Mouse (Mus musculus): ENCODE measurements at regions not wholly inside any gene's neighbourhood (a gene's known extent, or its start where the extent isn't known, plus 50 kb on each side); places are given as distances from the start of the nearest gene placed in this dataset.
"Not testable (repeated sequence)": the region's sequence is repeated elsewhere in the genome, so short reads cannot be mapped to it uniquely, and the experiment has no call there.

- DNase-seq (ENCODE audit: low spot score in 2 of 2) = no peak
Observed at GRCm38 (mm10) chr13:5367058-5367797, 494.1 kb upstream of the Klf6 start.

GRCm38 (mm10) chr13:5370007-5370406 lies 491.3 kb upstream of the Klf6 start:
- DNase-seq (ENCODE audit: low spot score in 2 of 2) = no peak

DNA sequence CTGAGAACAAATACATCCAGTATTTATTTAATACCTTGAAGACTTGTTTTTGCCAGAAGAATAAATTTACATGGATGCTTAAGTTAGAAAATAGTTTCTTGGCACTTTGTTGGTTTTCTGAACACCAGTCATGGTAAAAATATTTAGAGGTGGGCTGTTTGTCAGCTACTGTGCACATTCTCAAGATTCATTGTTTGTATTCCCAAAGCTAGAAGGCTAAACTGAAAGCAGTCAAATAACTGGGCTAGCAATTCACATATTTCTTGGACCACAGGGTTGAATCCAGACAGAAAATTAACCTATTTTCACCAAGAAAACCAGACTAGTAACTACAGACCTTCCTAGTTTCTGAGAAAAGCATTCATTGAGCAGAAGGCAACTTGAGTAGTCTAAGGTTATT lies 488.1 kb upstream of the Klf6 start:
- no peak for DNase-seq (ENCODE audit: low spot score in 2 of 2)

DNA sequence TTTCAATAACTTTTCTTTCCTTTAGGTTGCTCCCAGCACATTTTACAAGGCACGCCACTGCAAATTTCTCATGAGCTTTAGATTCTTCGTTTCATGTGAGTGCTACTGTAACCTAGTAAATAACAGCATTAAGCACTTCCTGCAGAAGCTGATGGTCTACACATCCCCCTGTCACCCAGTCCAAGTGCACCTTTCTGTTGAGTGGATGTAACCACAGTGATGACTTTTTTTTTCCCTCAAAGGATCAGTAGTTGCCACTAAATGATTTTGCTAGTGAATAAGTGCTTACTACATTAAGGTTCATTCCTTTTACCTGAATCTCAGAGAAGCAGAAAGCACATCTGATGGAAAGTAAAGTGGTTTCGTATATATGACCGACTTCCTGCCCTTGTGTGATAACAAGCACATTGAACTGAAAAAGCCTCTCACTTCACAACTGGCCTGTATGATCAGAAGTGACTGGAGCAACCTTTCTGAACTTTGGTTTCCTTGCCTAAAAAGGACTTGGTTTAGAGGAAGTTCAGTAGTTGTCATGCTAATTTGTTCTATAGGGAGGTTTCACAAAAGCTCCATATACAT lies 453.0 kb upstream of the Klf6 start:
- DNase-seq (ENCODE audit: low spot score in 2 of 2) = no peak

DNA sequence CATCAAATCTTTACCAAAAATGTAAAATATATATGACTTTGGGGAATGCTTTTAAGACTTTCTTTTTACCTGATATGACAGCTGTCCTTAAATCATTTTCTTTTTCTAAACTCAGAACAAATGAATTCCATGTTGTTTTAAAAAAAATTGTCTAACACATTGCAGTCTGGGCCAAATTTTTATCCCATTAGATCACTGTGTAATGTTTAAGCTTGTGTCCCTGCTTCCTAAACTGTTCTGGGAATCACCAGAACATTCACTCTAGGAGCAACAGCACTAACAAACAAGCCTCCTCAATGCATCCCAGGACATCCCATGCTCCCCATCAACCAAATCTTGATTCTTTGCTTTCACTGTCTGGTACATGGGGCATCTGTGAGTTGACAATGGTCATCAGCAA lies 449.2 kb upstream of the Klf6 start:
- DNase-seq (ENCODE audit: low spot score in 2 of 2) = no peak

DNA sequence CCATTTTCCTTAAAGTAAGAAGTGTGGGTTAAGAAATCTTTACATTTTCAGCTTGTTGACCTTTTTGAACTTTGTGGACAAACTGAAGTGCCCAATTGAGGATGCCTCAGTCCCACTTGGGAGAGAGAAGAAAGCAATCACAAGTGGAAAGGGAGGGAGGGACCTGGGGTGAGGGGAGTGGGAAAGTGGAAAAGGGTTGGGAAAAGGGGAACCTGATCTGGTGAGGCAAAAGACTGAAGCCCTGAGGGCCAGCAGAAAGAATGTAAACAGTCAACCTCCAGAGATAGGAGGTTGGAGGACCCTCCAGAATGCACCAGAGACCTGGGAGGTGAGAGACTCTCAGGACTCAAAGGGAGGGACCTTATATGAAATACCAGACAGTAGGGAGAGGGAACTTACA lies 448.3 kb upstream of the Klf6 start:
- DNase-seq (ENCODE audit: low spot score in 2 of 2) = not testable (repeated sequence)

DNA sequence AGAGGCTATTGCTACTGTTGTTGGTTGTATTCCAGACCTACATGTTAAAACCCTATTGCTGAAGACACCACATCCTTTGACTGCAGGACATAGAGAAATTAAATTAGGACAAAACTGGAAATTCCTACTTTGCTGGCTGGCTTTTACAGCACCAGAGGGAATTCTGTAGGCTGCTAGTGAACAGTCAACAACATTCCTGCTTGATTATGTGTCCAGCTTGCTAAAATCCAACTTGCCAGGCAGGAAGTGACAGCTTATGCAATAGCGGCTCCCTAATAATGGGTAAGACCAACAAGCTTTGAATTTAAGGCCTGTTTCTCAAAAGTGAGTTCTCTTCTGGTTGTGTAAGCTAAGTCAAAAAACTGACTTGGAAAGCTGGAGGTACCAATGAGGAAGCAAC lies 437.2 kb upstream of the Klf6 start:
- no peak for DNase-seq (ENCODE audit: low spot score in 2 of 2)

GRCm38 (mm10) chr13:5425491-5426232 lies 435.6 kb upstream of the Klf6 start:
- no peak for DNase-seq (ENCODE audit: low spot score in 2 of 2)

DNA sequence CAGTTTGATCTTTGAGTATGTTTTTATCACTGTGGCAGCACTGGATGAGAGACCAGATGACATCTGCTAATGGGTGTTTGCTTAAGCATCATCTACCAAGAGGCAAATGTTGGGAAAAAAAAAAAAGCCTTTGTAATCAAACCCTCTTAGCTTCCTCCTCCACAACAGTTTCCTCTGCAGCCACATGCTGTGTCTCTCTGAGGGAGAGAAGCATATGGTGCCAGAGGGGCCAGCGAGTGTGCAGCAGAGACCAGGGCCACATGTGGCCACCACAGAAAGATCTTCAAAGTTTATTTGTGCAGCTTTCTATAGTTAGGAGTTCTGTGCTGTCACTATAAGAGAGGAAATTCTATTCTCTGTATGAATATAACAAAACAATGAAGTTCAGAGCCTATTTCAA lies 427.6 kb upstream of the Klf6 start:
- no peak for DNase-seq (ENCODE audit: low spot score in 2 of 2)

GRCm38 (mm10) chr13:5435131-5435530 lies 426.2 kb upstream of the Klf6 start:
- no peak for DNase-seq (ENCODE audit: low spot score in 2 of 2)

GRCm38 (mm10) chr13:5436191-5436590 lies 425.1 kb upstream of the Klf6 start:
- no peak for DNase-seq (ENCODE audit: low spot score in 2 of 2)

DNA sequence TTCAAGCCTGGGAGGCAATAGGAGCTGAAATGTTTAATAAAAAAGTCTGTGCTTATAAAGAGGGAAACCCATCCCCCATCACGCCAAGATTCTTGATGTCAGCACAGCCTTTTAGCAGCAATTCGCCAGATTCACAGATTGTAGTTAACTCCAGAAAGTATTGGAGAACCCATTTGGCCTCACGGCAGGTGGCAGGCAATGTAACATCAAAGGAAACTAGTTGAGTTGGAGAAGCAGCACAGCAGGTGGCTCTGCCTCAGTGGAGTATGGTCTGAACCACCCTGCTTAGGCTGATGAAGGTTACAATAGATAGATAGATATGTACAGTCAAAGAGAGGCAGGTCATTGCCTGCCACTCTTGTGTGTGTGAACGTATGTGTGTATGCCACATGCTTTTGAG lies 420.8 kb upstream of the Klf6 start:
- DNase-seq (ENCODE audit: low spot score in 2 of 2) = no peak

DNA sequence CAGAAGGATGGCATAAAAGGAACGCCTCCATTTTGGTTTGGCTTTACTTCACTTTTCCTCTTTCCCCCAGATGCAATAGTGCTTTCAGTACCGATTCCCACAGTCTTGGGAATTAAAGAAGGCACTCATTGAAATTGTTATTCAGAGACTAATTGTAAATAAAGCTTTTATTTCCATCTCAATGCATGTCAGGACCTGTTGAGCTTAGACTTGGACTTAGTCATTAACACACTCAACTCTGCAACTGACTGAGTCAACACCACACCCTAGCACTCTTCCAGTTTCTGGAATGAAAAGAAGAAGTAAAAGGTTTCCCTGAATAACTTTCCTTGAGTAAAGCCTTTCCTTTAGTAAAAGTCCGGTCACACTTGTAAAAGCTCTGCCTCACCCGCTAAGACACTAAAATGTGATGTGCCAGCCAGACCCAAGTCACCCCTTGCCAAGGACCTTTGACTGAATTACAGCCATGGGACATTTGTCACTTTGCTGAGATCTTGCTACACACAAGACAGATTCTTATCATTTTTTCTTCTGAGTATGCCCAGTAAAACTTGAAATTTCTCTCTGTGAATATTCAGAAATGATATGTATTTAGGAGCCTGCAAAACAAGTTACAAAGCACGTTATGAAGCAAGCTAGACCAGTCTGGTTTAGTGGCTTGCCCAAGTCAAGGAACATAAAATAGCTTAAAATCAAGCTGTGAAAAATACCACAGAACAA lies 416.4 kb upstream of the Klf6 start:
- DNase-seq (ENCODE audit: low spot score in 2 of 2) = no peak

DNA sequence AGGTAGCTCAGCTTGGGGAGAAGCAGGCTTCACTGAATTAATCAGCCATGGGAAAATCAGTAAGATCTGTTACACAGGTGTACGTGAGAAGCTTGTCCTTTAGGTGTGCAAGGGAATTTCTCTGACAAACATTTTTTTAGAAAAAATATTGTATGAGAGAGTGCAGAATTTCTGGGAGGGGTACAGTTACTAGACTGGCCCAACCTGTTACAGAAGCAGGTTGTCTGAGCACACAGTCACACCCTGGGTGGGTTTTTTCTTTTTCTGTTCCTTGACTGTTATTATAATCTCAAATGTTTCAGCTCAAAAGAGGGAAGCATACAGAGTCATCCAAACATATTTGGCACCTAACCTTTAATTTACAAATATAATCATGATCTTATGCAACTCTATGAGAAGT lies 412.7 kb upstream of the Klf6 start:
- DNase-seq (ENCODE audit: low spot score in 2 of 2) = no peak

DNA sequence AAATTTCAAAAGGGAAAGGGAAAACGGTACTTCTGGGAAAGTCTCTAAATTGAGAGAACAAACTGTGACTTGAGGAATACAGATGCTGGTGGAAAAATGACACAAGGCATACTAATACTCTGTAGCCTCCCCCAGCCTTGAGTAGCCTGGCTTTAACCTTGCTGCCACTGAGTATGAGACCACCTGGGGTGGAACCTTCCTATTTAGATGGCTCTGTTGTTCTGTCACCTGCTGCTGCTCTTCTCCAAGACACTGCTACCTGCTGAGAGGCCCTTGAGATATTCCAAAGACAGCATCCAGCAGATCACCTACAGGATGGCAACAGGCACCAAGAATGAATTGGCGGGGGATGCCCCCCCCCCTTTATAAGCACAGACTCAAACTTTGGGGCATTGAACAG lies 380.5 kb upstream of the Klf6 start:
- DNase-seq (ENCODE audit: low spot score in 2 of 2) = no peak

DNA sequence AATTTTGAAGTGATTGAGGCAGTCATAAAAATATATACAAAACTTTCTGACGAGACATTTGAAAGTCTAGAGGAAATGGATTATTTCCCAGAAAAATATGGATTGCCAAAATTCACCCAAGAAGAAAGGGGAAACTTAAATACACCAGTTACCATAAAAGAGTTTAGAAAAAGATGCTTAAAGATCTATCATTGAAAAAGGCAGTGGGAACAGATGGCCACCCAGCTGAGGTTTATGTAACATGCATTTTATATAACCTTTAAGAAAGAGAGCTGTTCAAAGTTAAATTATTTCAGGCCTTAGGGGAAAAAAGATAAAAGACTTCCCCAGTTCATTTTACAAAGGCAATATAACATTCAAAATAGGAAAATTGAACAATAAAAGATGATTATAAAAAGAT lies 369.0 kb upstream of the Klf6 start:
- no peak for DNase-seq (ENCODE audit: low spot score in 2 of 2)

DNA sequence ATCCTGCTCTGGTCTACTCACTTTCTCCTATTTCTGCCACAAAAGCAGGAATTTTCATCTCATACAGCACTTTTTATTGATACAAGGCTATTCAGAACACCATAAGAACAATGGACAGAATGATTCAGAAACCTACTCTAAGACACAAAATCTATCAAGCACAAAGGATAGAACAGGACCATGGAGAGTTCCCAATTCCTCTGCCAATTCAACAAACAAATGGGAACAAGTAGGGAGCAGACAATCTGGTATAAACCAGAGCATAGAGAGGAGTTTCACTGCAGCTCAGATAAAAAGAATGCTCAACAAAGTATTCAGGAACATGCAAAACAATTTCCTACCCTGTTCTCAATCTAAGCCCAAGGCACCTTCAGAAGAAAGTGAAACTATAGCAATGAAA lies 363.7 kb upstream of the Klf6 start:
- DNase-seq (ENCODE audit: low spot score in 2 of 2) = no peak

DNA sequence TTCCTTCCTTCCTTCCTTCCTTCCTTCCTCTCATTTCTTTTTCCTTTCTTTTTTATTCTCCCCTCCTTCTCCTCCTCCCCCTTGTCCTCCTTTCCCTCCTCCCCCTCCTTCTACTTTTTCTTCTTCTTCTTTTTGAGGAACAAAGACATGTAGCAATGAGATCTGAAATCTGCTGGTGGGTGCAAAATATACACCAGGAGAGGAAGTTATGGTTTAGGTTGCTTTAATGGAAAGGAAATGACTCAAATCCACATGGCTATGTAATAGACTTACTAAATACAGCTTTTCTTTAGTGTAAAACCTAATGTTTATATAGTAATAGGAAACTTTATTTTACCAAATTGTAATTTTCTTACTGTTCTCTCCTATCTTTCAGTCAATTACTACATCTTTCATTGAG lies 349.5 kb upstream of the Klf6 start:
- no peak for DNase-seq (ENCODE audit: low spot score in 2 of 2)

DNA sequence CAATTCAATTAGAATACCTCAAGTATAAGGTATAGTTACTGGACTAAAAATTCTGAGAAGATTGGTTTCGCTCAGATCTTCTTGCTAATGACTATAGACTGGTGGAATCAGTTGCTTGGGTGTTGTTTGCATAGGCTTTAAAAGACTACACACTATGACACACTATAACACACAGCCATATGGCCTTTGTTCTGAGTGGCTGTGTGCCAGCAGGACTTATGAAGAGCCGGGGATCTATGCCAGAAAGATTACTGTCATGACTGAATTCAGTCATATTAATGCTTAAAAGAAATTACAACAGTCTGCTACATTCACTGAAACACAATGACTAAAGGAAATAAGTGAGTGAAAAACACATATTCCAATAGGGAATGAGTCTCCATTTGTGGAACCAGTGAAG lies 345.7 kb upstream of the Klf6 start:
- no peak for DNase-seq (ENCODE audit: low spot score in 2 of 2)

DNA sequence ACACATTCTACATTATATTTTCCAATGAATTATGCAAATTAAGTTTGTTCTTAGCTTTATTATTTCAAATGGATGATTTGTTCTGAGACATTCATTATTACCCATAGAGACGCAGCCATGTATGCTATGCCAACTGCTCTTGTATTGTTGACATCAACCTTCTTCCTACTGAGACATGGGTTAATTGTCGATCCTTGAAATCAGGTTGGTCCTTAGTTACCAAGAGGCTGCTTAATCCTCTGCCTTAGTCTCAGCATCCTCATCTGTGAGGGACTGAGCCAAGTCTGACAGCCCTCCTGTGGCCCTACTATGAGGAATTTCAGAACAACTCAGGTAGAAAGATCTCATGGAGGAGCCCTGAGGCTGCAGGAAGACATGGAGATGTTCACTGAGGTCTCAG lies 345.2 kb upstream of the Klf6 start:
- DNase-seq (ENCODE audit: low spot score in 2 of 2) = no peak

GRCm38 (mm10) chr13:5519181-5519580 lies 342.1 kb upstream of the Klf6 start:
- DNase-seq (ENCODE audit: low spot score in 2 of 2) = no peak

GRCm38 (mm10) chr13:5519600-5519999 lies 341.7 kb upstream of the Klf6 start:
- no peak for DNase-seq (ENCODE audit: low spot score in 2 of 2)

GRCm38 (mm10) chr13:5527400-5527799 lies 333.9 kb upstream of the Klf6 start:
- DNase-seq (ENCODE audit: low spot score in 2 of 2) = no peak

Measured in natural killer cell, adult 2 months (primary cell).